Mouse (Mus musculus): Measurements from ENCODE around the gene Tom1l1. TPM values are rescaled to one million over a fixed set of nuclear protein-coding genes. Genes with fewer than 3 reads are reported as not detected.
A peak's percentile ranks its signal among the peaks of the same experiment; 100 is the strongest.

Gene Tom1l1
- polyA plus RNA-seq, 1 experiment from 2014 or later = 24.2 TPM

DNA sequence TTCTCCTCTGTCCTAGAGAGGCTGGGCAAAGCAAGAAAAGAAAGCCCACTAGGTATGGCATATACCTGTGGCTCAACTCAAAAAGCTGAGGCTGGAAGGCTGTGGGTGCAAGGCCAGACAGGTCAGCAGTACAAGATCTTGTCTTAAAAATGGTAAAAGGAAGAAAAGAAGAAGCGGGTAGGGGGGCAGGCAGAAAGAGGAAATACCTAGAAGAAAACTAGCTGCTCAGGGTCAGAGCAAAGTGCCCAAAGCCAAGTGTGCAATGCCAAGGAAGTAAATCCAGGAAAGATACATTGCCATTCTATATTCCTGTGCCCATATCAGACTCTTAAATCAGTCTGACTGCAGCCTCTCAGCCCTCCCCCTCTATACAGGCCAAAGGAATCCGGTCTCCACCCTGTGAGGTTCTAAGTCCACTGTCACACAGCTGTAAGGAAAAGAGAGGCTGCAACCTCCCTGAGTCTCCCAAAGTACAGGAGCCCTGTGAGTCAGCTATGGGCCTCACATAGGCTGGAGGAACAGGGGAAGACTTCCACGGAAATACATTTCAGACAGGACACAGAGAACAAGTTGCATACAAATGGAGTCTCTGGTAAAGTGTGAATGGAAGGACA lies 21.9 kb downstream of the Tom1l1 start:
- 57% methylated on average over 3 of the region's 3 CpGs for WGBS
- Histone ChIP-seq H3K4me1 (peaks cover 24% of the 10 kb centered on the region), H3K4me2 (replicated peaks) (no peak overlapping the region), H3K4me3 (no peak overlapping the region), H3K9ac (no peak overlapping the region), H3K27ac (peak overlapping the region; percentile 78), H3K9me3 (no peaks in the 10 kb centered on the region), H3K36me3 (no peaks in the 10 kb centered on the region), H3K27me3 (no peaks in the 10 kb centered on the region)
- ATAC-seq (ENCODE audit: insufficient number of reproducible peaks, insufficient read depth, low FRiP score, low TSS enrichment) = no peak

DNA sequence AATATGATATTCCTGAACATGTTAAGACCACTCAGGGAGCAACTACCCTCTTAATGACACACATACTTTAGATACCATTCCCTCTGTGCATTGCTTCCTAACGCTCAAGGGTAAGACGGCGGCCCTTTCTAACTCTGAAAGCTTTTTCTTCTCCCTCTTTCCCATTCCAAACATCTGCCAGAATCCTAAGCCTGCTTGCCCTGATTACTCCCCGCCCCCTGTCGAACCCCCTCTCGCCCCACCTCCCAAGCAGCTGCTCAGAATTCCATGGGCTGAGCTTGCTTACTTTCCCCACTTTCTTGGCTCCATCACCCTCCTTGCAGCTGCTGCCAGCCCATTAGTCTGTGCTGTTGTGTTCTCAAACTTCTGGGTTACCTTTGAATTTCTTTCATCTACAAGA lies 23.0 kb downstream of the Tom1l1 start:
- Histone ChIP-seq H3K4me3 (no peak overlapping the region), H3K27me3 (no peaks in the 10 kb centered on the region), H3K9ac (no peak overlapping the region), H3K4me2 (replicated peaks) (no peak overlapping the region), H3K36me3 (no peaks in the 10 kb centered on the region), H3K27ac (peak overlapping the region; percentile 78), H3K9me3 (no peaks in the 10 kb centered on the region), H3K4me1 (peaks cover 24% of the 10 kb centered on the region)
- WGBS = 5% methylated on average over 6 of the region's 6 CpGs
- ATAC-seq (ENCODE audit: insufficient number of reproducible peaks, insufficient read depth, low FRiP score, low TSS enrichment) = peak; percentile 86

DNA sequence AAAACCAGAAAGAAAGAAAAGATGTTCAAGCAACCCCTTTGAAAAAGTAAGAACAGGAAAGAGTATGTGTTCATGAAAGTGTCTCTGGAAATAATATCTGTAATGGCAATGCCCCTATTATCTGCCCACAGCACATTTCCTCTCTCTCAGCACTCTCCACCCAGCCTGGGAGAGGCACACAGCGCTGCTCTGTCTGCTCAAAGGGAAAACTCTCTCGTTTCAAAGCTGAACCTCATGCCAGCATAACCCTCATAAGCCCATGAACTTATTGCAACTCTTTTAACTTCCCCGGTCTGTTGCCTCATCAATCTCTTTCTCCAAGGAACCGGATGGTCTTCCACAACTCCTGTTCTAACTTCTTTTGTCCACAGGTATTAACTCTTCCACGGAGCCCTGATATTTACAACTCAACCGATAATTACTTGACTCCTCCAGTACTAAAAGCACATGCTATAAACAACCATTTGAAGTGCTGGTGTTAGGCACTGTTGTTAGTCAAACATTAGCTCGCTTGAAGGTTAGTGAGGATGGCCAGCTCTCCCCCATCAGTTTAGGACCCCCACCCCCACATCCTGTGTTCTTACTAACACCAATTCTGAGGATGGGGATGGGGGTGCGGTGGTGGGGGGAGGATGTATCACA lies 23.7 kb downstream of the Tom1l1 start:
- Histone ChIP-seq H3K36me3 (no peaks in the 10 kb centered on the region), H3K9ac (no peak overlapping the region), H3K4me1 (peaks cover 24% of the 10 kb centered on the region), H3K27me3 (no peaks in the 10 kb centered on the region), H3K4me2 (replicated peaks) (no peak overlapping the region; the same call in 1 of the 2 replicates), H3K9me3 (no peaks in the 10 kb centered on the region), H3K4me3 (no peak overlapping the region), H3K27ac (peak overlapping the region; percentile 78)
- no peak; the same call in 1 of the 2 replicates for ATAC-seq (ENCODE audit: insufficient number of reproducible peaks, insufficient read depth, low FRiP score, low TSS enrichment)
- WGBS = 20% methylated on average over 8 of the region's 8 CpGs

DNA sequence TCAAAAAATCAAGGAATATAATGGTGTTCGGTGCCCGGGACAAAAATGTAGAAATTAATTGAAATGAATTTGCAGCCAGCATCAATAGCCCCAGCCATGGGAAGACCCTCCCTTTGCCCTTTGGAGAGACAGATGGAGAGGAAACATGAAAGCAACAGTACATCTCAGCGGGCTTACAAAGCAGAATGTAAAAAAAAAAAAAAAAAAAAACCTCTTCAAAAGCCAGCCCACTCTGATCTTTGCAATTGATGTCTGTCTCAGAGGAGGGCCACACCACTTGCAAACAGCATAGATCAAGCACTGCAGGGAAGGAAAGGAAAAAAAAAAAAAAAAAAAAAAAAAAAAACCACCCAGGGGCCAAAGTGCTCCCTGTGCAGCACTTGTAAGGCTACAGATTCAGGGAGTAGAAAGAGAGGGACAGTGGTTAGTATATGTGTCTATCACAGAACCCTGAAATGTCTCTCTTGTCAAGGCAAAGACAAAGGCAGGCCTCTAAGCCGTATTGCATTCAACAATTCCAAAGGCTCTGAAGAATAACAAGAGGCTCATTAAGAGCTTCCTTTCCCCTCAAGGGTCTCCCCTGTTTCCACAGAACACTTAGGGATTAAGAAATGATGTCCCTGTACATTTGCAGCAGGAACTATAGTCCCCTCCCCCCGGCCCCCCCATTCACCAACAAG lies 24.4 kb downstream of the Tom1l1 start:
- ATAC-seq (ENCODE audit: insufficient number of reproducible peaks, insufficient read depth, low FRiP score, low TSS enrichment) = no peak

DNA sequence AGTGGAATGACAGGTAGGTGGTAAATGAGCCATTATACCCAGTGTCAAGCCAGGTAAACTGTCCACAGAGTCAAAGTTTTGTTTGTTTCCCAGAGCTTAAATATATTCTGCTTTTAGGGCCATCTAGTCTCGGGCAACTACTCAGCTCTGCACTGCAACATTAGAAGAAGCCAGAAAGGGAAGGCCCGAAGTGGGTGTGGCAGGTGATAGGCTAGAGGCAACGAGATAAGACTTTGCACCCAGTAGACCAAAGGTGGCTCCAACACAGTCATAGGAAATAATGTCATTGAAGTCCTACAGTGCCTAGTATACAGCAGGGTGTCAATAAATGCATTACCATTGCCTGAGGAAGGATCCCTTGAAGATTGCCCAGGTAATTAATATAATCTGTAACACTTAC lies 25.1 kb downstream of the Tom1l1 start:
- H3K36me3 ChIP-seq = no peaks in the 10 kb centered on the region
- H3K27me3 ChIP-seq = no peaks in the 10 kb centered on the region
- 78% methylated on average over 3 of the region's 3 CpGs for WGBS
- H3K27ac ChIP-seq = no peak overlapping the region
- no peak overlapping the region for H3K4me3 ChIP-seq
- peaks cover 24% of the 10 kb centered on the region for H3K4me1 ChIP-seq
- no peak overlapping the region for H3K4me2 ChIP-seq (replicated peaks)
- ATAC-seq (ENCODE audit: insufficient number of reproducible peaks, insufficient read depth, low FRiP score, low TSS enrichment) = no peak
- H3K9ac ChIP-seq = no peak overlapping the region
- no peaks in the 10 kb centered on the region for H3K9me3 ChIP-seq

More for the DNA sequence above, 24.4 kb downstream of the Tom1l1 start:
- H3K9ac ChIP-seq = no peak overlapping the region
- peak overlapping the region; percentile 78 for H3K27ac ChIP-seq
- H3K27me3 ChIP-seq = no peaks in the 10 kb centered on the region
- H3K36me3 ChIP-seq = no peaks in the 10 kb centered on the region
- no peaks in the 10 kb centered on the region for H3K9me3 ChIP-seq
- no peak overlapping the region for H3K4me3 ChIP-seq
- H3K4me2 ChIP-seq (replicated peaks) = no peak overlapping the region
- H3K4me1 ChIP-seq = peaks cover 24% of the 10 kb centered on the region
- 39% methylated on average over 5 of the region's 5 CpGs for WGBS

DNA sequence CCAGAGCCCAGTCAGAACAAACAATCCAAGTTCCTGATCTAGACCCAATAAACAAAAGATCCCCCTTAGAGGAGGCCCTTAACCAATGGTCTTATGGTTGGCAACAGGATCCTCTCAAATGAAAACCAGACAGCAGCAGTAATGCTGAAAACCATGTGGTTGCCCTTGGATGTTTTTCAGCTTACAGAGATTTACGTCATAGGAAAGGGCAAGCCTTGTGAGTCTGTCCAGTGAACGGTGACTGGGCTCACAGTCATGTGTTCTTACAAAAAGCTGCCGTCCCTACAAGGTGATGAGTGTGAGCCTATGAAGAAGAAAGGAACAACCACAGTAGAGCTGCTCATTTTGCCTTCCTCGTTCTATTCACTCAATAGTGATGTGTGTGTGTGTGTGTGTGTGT lies 27.5 kb downstream of the Tom1l1 start:
- Histone ChIP-seq H3K9ac (no peak overlapping the region), H3K4me2 (replicated peaks) (no peak overlapping the region), H3K27me3 (no peaks in the 10 kb centered on the region), H3K4me3 (no peak overlapping the region), H3K36me3 (0 out of 2 replicates have a peak, but pooled peaks cover 5% of the 10 kb centered on the region), H3K4me1 (peaks cover 18% of the 10 kb centered on the region), H3K27ac (no peak overlapping the region), H3K9me3 (no peaks in the 10 kb centered on the region)
- no peak for ATAC-seq (ENCODE audit: insufficient number of reproducible peaks, insufficient read depth, low FRiP score, low TSS enrichment)
- WGBS = 49% methylated on average over 4 of the region's 4 CpGs

DNA sequence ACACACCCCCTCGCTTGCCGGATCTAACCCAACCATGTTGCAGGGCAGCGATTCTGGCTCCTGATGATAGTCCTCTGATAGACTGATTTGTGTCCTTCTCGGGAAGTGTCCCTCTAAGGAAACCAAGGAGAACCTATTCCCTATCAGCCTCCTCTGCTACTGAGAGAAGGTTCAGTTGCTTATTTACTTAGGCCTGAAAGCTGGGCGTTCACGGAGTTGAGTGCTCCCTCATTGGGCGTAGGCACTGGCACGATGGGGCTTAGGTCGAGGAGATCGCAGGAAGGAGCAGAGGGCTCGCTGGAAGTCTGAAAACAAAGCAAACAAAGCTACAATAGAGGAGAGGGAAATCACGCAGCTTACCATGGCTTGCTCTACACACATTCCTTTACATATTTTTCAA lies 30.6 kb downstream of the Tom1l1 start:
- H3K36me3 ChIP-seq = peaks cover 7% of the 10 kb centered on the region; the same call in 1 of the 2 replicates
- H3K4me2 ChIP-seq (replicated peaks) = no peak overlapping the region
- H3K9me3 ChIP-seq = no peaks in the 10 kb centered on the region
- H3K9ac ChIP-seq = no peak overlapping the region
- H3K27me3 ChIP-seq = no peaks in the 10 kb centered on the region
- no peaks in the 10 kb centered on the region for H3K4me1 ChIP-seq
- ATAC-seq (ENCODE audit: insufficient number of reproducible peaks, insufficient read depth, low FRiP score, low TSS enrichment) = no peak
- H3K27ac ChIP-seq = no peak overlapping the region
- WGBS = 82% methylated on average over 12 of the region's 12 CpGs
- no peak overlapping the region for H3K4me3 ChIP-seq

DNA sequence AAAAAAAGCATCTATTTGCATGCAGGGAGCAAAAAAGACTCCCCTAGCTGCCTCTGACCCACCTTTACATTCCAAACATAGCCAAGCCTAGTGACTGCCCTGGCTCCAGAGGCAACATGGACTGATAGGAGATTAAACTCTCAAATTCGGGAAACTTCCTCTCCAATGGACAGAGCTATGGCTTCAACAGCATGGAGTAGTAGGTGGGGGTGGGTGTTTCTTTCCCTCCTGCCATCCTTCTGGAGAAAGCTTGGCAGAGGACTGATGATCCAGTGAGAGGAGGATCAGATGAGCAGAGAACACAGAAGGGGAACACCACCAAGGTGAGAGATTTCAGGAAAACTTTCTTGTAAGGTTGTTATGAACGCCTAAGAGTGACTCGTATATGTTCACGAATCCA lies 35.6 kb downstream of the Tom1l1 start:
- no peaks in the 10 kb centered on the region for H3K9me3 ChIP-seq
- H3K27me3 ChIP-seq = no peaks in the 10 kb centered on the region
- no peaks in the 10 kb centered on the region for H3K4me1 ChIP-seq
- no peak for ATAC-seq (ENCODE audit: insufficient number of reproducible peaks, insufficient read depth, low FRiP score, low TSS enrichment)
- H3K27ac ChIP-seq = no peak overlapping the region
- H3K4me2 ChIP-seq (replicated peaks) = no peak overlapping the region
- H3K4me3 ChIP-seq = no peak overlapping the region
- WGBS = 88% methylated on average over 4 of the region's 4 CpGs
- peaks cover 23% of the 10 kb centered on the region for H3K36me3 ChIP-seq
- no peak overlapping the region for H3K9ac ChIP-seq

DNA sequence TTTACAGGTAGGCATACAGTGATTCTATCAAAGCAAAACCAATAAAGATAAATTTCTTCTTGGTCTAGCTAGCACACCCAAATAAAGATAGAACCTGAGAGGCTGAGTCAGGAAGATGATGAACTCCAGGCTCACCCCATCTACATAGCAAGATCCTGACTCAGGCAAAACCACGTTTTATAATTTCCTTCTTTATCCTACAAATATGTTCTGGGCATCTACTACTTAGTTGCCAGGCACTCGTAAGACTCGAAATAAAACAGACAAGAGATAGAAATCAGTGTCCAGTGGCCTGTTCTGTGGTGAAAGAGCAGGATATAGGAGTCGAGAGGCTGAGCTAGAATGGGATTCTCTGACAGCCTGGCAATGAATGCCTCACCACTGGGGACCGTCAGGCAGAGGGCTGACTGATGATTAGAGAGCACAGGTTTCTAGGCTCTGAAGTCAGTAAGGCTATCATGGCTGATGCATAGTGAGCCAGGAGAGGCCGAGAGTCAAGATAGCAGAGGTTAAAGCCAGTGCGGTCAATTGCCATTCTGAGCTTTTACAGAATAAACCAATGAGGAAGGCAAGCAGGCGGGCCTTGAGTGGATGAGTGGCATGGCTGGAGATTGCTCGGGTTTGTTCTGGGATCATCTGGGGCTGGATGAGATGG lies 37.8 kb downstream of the Tom1l1 start:
- no peak for ATAC-seq (ENCODE audit: insufficient number of reproducible peaks, insufficient read depth, low FRiP score, low TSS enrichment)

DNA sequence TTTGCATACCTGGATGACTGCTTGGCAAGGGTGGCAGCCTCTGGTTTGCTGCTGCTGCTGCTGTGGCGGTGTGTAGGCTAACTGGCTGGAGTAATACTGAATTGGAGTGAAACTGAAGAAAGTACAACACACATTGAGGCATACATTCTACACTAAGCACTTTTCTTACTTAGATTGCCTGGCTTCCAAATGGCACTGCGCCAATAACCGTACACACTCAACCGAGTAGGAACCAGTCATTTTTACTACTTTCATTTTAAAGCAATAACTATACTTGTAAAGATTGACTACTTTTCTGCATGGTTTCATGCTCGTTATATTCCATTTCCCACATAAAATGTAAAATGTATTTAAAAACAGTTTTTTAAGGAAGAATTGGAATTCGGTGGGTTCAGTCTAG lies 38.4 kb downstream of the Tom1l1 start:
- no peak overlapping the region for H3K4me3 ChIP-seq
- H3K36me3 ChIP-seq = peaks cover 35% of the 10 kb centered on the region
- no peaks in the 10 kb centered on the region for H3K4me1 ChIP-seq
- H3K4me2 ChIP-seq (replicated peaks) = no peak overlapping the region
- H3K9ac ChIP-seq = no peak overlapping the region
- no peak overlapping the region for H3K27ac ChIP-seq
- ATAC-seq (ENCODE audit: insufficient number of reproducible peaks, insufficient read depth, low FRiP score, low TSS enrichment) = no peak
- H3K27me3 ChIP-seq = no peaks in the 10 kb centered on the region
- no peaks in the 10 kb centered on the region for H3K9me3 ChIP-seq
- 92% methylated on average over 6 of the region's 6 CpGs for WGBS

More for the DNA sequence above, 37.8 kb downstream of the Tom1l1 start:
- Histone ChIP-seq H3K4me3 (no peak overlapping the region), H3K9ac (no peak overlapping the region), H3K4me1 (no peaks in the 10 kb centered on the region), H3K27me3 (no peaks in the 10 kb centered on the region), H3K36me3 (peaks cover 29% of the 10 kb centered on the region), H3K9me3 (no peaks in the 10 kb centered on the region), H3K4me2 (replicated peaks) (no peak overlapping the region), H3K27ac (no peak overlapping the region)
- 83% methylated on average over 9 of the region's 9 CpGs for WGBS

DNA sequence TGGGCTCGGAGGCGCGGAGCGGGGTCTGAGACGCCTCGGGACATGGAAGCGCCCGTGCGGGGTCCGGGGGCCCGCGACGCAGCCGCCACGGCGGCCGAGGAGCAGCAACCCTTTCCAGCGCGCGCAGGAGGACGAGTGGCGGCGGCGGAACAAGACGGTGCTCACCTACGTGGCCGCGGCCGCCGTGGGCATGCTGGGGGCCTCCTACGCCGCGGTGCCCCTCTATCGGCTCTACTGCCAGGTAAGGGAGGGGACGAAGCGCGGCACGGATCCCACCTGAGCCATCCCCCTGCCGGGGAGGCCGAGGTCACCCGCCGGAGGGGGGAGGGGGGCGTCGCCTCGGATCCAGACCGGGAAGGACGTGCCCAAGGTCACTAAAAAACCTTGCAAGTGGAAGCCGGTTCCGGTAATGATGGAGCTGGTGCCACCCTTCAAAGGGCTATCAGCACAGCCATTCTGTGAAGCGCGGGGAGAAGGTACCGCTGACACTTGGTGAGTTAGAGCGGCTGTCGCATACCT lies 49.8 kb downstream of the Tom1l1 start:
- Histone ChIP-seq H3K4me3 (peak overlapping the region; percentile 95), H3K27ac (peak overlapping the region; percentile 95), H3K4me2 (replicated peaks) (peak overlapping the region; percentile 62), H3K9ac (peak overlapping the region; percentile 94), H3K27me3 (no peaks in the 10 kb centered on the region), H3K4me1 (peaks cover 18% of the 10 kb centered on the region), H3K9me3 (no peaks in the 10 kb centered on the region), H3K36me3 (peaks cover 16% of the 10 kb centered on the region)
- peak; percentile 24; the same call in 1 of the 2 replicates for ATAC-seq (ENCODE audit: insufficient number of reproducible peaks, insufficient read depth, low FRiP score, low TSS enrichment)
- WGBS = under 1% methylated on average over 54 of the region's 54 CpGs
